Mouse (Mus musculus) urinary bladder, postnatal 4 days (tissue): Measurements from ENCODE around the gene Tead1.

Experiments
- DNase-seq, 2 experiments: peaks; one replicate each; pipeline ENCODE4 v3.0.0; 2021 to 2022; ENCODE audit warnings: low spot score in 2 of 2

The Tead1 gene

GRCm38 (mm10) chr7:112685993-112686392 is 6.9 kb downstream of the Tead1 start:
- DNase-seq, result no peak

- no peak for DNase-seq
Observed at GRCm38 (mm10) chr7:112686586-112686985, 7.5 kb downstream of the Tead1 start.

GRCm38 (mm10) chr7:112688425-112689001 is 9.4 kb downstream of the Tead1 start:
- DNase-seq, result no peak

GRCm38 (mm10) chr7:112690836-112691781 is 12.0 kb downstream of the Tead1 start:
- no peak for DNase-seq

- no peak for DNase-seq
Observed at GRCm38 (mm10) chr7:112693566-112693965, 14.4 kb downstream of the Tead1 start.

- no peak for DNase-seq
Observed at GRCm38 (mm10) chr7:112696777-112697161, 17.7 kb downstream of the Tead1 start.

GRCm38 (mm10) chr7:112697162-112697841 is 18.2 kb downstream of the Tead1 start:
- DNase-seq, result peak; percentile 64 to 66

- DNase-seq, result no peak
Observed at GRCm38 (mm10) chr7:112700082-112700481, 21.0 kb downstream of the Tead1 start.

- no peak for DNase-seq
Observed at GRCm38 (mm10) chr7:112703341-112703740, 24.2 kb downstream of the Tead1 start.

GRCm38 (mm10) chr7:112705870-112706269 is 26.8 kb downstream of the Tead1 start:
- no peak for DNase-seq

GRCm38 (mm10) chr7:112706756-112707155 is 27.6 kb downstream of the Tead1 start:
- DNase-seq, result no peak

- no peak for DNase-seq
Observed at GRCm38 (mm10) chr7:112710409-112711107, 31.4 kb downstream of the Tead1 start.

- no peak for DNase-seq
Observed at GRCm38 (mm10) chr7:112711977-112712376, 32.9 kb downstream of the Tead1 start.

- no peak for DNase-seq
Observed at GRCm38 (mm10) chr7:112713509-112713908, 34.4 kb downstream of the Tead1 start.

- DNase-seq, result no peak
Observed at GRCm38 (mm10) chr7:112714783-112715182, 35.7 kb downstream of the Tead1 start.

- no peak for DNase-seq
Observed at GRCm38 (mm10) chr7:112716701-112717100, 37.6 kb downstream of the Tead1 start.

- no peak for DNase-seq
Observed at GRCm38 (mm10) chr7:112717676-112718075, 38.6 kb downstream of the Tead1 start.

GRCm38 (mm10) chr7:112719394-112720142 is 40.5 kb downstream of the Tead1 start:
- no peak for DNase-seq

- DNase-seq, result peak; percentile 40 to 67
Observed at GRCm38 (mm10) chr7:112720143-112720988, 41.2 kb downstream of the Tead1 start.

GRCm38 (mm10) chr7:112720989-112721337 is 41.8 kb downstream of the Tead1 start:
- DNase-seq, result no peak
